Mouse (Mus musculus) left cerebral cortex, postnatal 10 days (tissue): ENCODE measurements around the gene Olfr1057. TPM values are rescaled to one million over a fixed set of nuclear protein-coding genes. Genes with fewer than 3 reads are reported as not detected.
"Not testable (repeated sequence)": the region's sequence is repeated elsewhere in the genome, so short reads cannot be mapped to it uniquely, and the experiment has no call there.

Experiments
- DNase-seq, 2 experiments: peaks; one replicate each; pipeline ENCODE4 v3.0.0; 2021 to 2022; ENCODE audit warnings: low spot score in 2 of 2, mixed read lengths in 1 of 2; ENCODE audit errors: extremely low spot score in 1 of 2
- intact Hi-C: fragments of 180-260 bp; cut with DNase I; formaldehyde crosslinking; loops from one replicate; pipeline ENCODE4 v1.15.1; 2025
- total RNA-seq, 2 experiments: library from RNA; stranded (reverse); gene quantifications; 2 replicates each; pipeline ENCODE4 v1.2.3; 2021

The Olfr1057 gene
- not detected for total RNA-seq

DNA sequence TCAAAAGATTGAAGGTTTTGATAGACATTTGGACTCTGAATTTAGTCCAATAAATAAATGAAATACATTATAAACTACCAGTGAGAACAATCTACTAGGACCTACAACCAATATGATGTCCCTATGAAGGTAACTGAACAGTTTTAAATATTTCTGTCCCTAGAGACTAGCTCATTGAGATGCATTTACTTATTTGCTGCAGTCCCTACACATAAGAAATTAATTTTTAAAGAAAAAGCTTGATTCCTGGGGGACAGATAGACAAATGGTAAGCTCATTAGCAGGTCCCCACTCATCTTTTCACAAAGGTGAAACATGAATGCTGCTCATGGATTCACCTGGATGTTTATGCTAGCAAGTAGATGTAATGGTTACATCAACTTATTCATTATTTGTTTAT is at the start of gene Olfr1057:
Gene Olfr1057 (minus strand): TSS at position 101 of the 400 bp plus-strand sequence.
- no peak for DNase-seq
- intact Hi-C loops, result no loop called here

DNA sequence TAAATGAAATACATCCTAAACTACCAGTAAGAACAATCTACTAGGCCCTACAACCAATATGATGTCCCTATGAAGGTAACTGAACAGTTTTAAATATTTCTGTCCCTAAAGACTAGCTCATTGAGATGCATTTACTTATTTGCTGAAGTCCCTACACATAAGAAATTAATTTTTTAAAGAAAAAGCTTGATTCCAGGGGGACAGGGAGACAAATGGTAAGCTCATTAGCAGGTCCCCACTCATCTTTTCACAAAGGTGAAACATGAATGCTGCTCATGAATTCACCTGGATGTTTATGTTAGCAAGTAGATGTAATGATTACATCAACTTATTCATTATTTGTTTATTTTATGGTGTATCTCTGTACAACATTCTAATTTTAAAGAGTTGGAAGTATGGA is 48.5 kb upstream of the Olfr1057 start, which contains the start of gene Olfr1062:
Gene Olfr1062 (minus strand): TSS at position 101 of the 400 bp plus-strand sequence.
- intact Hi-C loops, DNase-seq: not testable (repeated sequence)

DNA sequence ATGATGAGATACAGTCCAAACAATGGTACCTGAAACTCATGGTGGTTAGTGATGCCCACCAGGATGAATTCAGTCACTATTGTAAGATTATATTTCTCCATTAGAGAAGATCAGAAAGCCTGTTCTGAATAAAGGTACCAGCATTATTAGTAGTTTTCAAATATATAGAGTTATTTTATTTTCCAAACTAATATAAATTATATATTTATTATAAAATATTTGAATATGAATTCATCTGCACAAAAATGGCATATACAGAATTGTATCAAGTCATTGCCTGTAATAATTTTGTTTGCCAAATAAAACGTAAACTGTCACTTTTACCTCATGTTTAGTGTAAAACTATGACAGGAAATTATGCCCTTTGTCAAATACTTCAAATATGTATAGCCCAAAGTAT is 35.8 kb upstream of the Olfr1057 start, which contains the start of gene Olfr1061:
Gene Olfr1061 (minus strand): TSS at position 101 of the 400 bp plus-strand sequence.
- intact Hi-C loops, result no loop called here
- no peak for DNase-seq

DNA sequence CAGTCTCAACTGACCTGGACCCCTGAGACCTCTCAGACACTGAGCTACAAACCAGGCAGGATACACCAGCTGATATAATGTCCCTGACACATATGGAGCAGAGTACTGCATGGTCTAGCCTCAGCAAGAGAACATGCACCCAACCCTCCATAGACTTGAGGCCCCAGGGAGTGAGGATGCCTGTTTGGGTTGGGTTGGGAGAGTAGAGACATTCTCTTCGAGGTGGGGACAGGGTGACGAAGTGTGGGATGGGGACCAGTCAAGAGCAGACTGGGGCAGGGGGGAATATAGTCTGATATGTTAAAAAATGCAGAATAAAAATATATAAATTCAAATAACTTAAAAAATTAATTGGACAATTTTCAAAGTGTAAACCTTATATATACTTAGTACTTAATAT is 16.9 kb upstream of the Olfr1057 start:
- intact Hi-C loops, result no loop called here
- no peak for DNase-seq

DNA sequence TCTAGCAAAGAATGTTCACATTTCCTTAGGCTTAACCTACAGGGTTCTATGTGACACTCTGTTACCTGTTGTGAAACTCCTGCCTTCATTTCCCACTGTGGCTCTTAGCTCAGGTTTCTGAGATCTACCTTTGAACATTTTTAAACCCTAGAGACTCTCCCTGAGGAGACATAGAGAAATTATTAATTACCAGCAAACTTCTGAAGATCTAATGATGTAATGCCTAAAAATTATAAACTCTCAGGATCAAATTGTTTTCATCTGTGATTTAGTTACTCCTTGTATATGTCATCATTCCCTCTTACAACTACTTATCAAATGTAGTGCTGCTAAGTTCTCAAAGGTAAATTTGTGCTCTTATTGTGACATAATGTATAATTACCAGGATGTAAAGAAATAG is 10.3 kb upstream of the Olfr1057 start, which contains the start of gene Olfr1058:
Gene Olfr1058 (minus strand): TSS at position 101 of the 400 bp plus-strand sequence.
- intact Hi-C loops, DNase-seq: not testable (repeated sequence)

DNA sequence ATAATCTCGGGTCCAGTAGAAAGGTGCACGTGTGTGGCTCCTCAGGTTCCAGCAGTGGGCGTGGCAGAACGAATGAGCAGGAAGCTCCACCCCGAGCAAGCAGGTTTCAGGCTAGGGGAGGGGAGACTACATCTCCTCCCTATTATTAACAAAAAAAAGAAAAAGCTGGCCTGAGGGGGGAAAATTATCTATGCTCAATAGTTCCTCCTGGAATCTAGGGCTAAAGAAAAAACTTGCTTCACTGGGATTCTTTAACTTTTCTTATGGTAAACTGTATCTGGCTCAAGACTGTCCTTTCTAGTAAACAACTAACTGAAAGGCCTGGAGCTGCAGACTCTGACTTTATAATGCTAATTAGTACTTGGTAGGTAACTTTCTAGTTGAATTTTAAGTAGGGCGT is 11.9 kb downstream of the Olfr1057 start:
- intact Hi-C loops, DNase-seq: not testable (repeated sequence)

DNA sequence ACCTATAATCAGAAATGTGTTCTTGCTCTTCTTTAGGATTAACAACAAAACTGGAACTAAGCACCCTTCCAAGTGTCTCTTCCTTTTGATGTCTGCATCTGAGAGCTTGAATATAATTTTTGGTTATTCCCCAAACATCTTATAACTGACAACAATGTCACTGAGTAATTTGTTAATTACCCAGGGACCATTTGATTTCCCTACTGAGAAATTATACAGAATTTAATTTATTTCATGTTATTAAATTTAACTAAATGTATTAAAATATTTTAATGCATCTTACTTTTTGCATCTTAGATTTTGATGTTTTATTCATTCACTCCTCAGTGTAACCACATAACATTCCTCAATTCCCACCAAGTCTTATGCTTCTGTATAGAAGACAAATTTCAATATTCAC is 15.8 kb downstream of the Olfr1057 start, which contains the start of gene Olfr1056:
Gene Olfr1056 (minus strand): TSS at position 101 of the 400 bp plus-strand sequence.
- no peak for DNase-seq
- intact Hi-C loops, result no loop called here

DNA sequence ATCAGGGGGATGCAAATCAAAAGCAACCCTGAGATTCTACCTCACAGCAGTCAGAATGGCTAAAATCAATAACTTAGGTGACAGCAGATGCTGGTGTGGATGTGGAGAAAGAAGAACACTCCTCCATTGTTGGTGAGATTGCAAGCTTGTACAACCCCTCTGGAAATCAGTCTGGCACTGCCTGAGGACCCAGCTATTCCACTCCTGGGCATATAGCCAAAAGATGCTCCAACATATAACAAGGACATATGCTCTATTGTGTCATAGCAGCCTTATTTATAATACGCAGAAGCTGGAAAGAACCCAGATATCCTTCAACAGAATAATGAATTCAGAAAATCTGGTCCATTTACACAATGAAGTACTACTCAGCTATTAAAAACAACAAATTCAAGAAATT is 26.4 kb downstream of the Olfr1057 start:
- DNase-seq, intact Hi-C loops: not testable (repeated sequence)

DNA sequence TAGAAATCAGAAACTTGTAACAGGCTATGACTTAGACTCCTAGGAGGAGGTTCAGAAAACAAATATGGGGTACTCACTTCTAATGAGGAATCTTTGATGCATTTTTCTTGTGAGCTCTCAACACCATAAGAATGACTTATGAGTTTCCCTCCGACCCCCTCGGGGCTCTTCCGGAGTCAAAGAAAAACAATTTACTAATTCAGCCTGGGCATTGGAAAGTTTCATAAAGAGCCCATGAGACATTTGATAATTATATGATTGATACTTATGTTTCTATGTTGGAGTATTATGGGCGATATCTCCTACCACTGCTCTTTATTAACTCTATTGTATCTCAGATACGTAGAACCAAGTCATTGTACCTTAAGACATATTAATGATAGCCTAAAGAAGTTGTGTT is 28.0 kb downstream of the Olfr1057 start, which contains the start of gene Olfr1055:
Gene Olfr1055 (minus strand): TSS at position 101 of the 400 bp plus-strand sequence.
- no peak for DNase-seq
- intact Hi-C loops, result no loop called here

DNA sequence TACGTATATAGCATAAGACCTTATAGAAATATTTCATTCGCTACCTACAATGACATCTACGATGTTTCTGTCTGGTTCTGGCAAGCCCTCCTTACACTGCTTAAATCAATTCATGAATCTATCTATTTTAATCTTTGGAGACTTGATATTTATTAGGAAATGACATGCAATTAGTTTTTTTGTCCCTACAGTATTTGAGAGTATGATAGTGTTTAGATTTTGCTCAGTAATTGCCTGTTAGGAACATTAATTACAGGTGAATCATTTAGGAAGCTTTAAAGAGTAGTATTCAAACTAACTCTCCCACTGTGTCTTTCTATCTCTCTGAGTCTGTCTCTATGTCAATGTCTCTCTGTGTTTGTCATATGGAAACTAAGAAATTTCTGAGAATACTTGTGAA is 42.9 kb downstream of the Olfr1057 start, which contains the start of gene Olfr1054:
Gene Olfr1054 (minus strand): TSS at position 101 of the 400 bp plus-strand sequence.
- intact Hi-C loops, result no loop called here
- no peak for DNase-seq

Other genes starting within 250 kb of the Olfr1057 start
- not detected for gene Olfr1039, start 242.5 kb downstream of the Olfr1057 start, total RNA-seq
- not detected for gene Olfr1040, start 231.7 kb downstream of the Olfr1057 start, total RNA-seq
- gene Olfr1042, start 216.6 kb downstream of the Olfr1057 start, total RNA-seq, result not detected
- gene Olfr1043, start 210.9 kb downstream of the Olfr1057 start, total RNA-seq, result not detected
- not detected for gene Olfr1044, start 200.6 kb downstream of the Olfr1057 start, total RNA-seq
- not detected for gene Olfr52, start 192.7 kb downstream of the Olfr1057 start, total RNA-seq
- gene Olfr1045, start 175.4 kb downstream of the Olfr1057 start, total RNA-seq, result not detected
- gene Olfr1046, start 159.1 kb downstream of the Olfr1057 start, total RNA-seq, result not detected
- gene Olfr1047, start 147.0 kb downstream of the Olfr1057 start, total RNA-seq, result not detected
- not detected for gene Olfr1048, start 138.1 kb downstream of the Olfr1057 start, total RNA-seq
- not detected for gene Olfr1049, start 120.1 kb downstream of the Olfr1057 start, total RNA-seq
- gene Olfr1051, start 99.3 kb downstream of the Olfr1057 start, total RNA-seq, result not detected
- gene Olfr1052, start 85.9 kb downstream of the Olfr1057 start, total RNA-seq, result not detected
- not detected for gene Olfr1053, start 63.1 kb downstream of the Olfr1057 start, total RNA-seq
- not detected for gene Olfr1054, start 43.0 kb downstream of the Olfr1057 start, total RNA-seq
- not detected for gene Olfr1055, start 28.1 kb downstream of the Olfr1057 start, total RNA-seq
- not detected for gene Olfr1056, start 15.9 kb downstream of the Olfr1057 start, total RNA-seq
- not detected for gene Olfr1058, start 10.2 kb upstream of the Olfr1057 start, total RNA-seq
- not detected for gene Olfr1061, start 35.7 kb upstream of the Olfr1057 start, total RNA-seq
- not detected for gene Olfr1062, start 48.4 kb upstream of the Olfr1057 start, total RNA-seq
- gene Olfr1065, start 72.2 kb upstream of the Olfr1057 start, total RNA-seq, result not detected
- gene Olfr1066, start 77.9 kb upstream of the Olfr1057 start, total RNA-seq, result not detected
- not detected for gene Olfr228, start 109.0 kb upstream of the Olfr1057 start, total RNA-seq
- not detected for gene Olfr1076, start 130.1 kb upstream of the Olfr1057 start, total RNA-seq
- gene Olfr1079, start 164.1 kb upstream of the Olfr1057 start, total RNA-seq, result not detected
- not detected for gene Olfr1080, start 179.8 kb upstream of the Olfr1057 start, total RNA-seq
- not detected for gene Olfr1082, start 220.6 kb upstream of the Olfr1057 start, total RNA-seq